Mouse (Mus musculus) forebrain, embryonic 13.5 days (tissue): ENCODE data around the gene Grid1. TPM values are rescaled to one million over a fixed set of nuclear protein-coding genes. Genes with fewer than 3 reads are reported as not detected.

Experiments used
- ATAC-seq: fragments of 200-750 bp; cut with Nextera tagmentation; 2 replicates; pipeline ENCODE4 v1.8.0; 2017
- H3K27ac ChIP-seq: fragments of 300-500 bp; sonication (generic); 2 replicates; pipeline ENCODE4 v1.5.1; 2015; ENCODE audit warnings: inconsistent platforms, mild to moderate bottlenecking, moderate library complexity
- H3K27me3 ChIP-seq: fragments of 300-500 bp; sonication (generic); 2 replicates; pipeline ENCODE4 v1.6.1; 2015; ENCODE audit warnings: mild to moderate bottlenecking, inconsistent platforms
- H3K36me3 ChIP-seq: fragments of 300-500 bp; sonication (generic); 2 replicates; pipeline ENCODE4 v1.6.1; 2015; ENCODE audit warnings: mild to moderate bottlenecking, inconsistent platforms; ENCODE audit not compliant: poor library complexity, severe bottlenecking
- H3K4me1 ChIP-seq: fragments of 300-500 bp; sonication (generic); 2 replicates; pipeline ENCODE4 v1.6.1; 2015; ENCODE audit warnings: inconsistent platforms
- H3K4me2 ChIP-seq: fragments of 300-500 bp; sonication (generic); 2 replicates; pipeline ENCODE4 v1.6.1; 2015; ENCODE audit warnings: inconsistent platforms, mild to moderate bottlenecking, moderate library complexity
- H3K4me3 ChIP-seq: fragments of 300-500 bp; sonication (generic); 2 replicates; pipeline ENCODE4 v1.5.1; 2015; ENCODE audit warnings: mild to moderate bottlenecking, inconsistent platforms
- H3K9ac ChIP-seq: fragments of 300-500 bp; sonication (generic); 2 replicates; pipeline ENCODE4 v1.6.1; 2015; ENCODE audit warnings: mild to moderate bottlenecking, inconsistent platforms
- H3K9me3 ChIP-seq: fragments of 300-500 bp; sonication (generic); replicated peaks from 2 replicates; pipeline ENCODE4 v1.6.1; 2016; ENCODE audit warnings: inconsistent platforms
- WGBS: fragments of 180-500 bp; shearing (Covaris S2); methylation state at CpG from one replicate; pipeline ENCODE4 v1.1.7; 2015; 5-methylcytosine and 5-hydroxymethylcytosine counted together
- polyA plus RNA-seq: library from polyadenylated mRNA; unstranded; fragments of >200 nt; fragmentation: Nextera tagmentation; extraction: Ambion mirVana; gene quantifications from 2 replicates; pipeline ENCODE4 v1.2.1, GENCODE M21; 2015

Gene Grid1
- polyA plus RNA-seq, 1 experiment from 2014 or later = 1.2 TPM

DNA sequence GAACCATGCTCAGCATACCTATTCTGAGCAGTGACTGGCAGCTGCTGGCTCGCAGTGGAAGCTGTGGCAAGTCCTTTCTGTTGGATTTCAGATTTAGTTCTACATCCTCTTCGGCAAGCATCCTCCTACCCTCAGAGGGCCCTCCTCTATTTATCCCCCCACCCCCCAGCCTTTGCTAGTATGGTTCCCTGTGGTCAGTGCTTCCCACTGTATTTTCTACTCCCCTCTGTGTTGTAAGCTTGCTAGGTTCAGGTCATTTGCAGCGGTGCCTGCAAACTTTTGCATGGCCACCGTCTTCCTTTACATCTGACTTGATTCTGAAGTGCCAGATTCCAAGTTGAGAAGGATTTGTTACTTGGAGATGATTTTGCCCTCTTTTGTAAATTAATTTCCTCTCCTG, 378.5 kb downstream of the Grid1 start:
- WGBS = 71% methylated on average over 4 of the region's 4 CpGs
- no peak overlapping the region for H3K27ac ChIP-seq
- no peak for ATAC-seq

DNA sequence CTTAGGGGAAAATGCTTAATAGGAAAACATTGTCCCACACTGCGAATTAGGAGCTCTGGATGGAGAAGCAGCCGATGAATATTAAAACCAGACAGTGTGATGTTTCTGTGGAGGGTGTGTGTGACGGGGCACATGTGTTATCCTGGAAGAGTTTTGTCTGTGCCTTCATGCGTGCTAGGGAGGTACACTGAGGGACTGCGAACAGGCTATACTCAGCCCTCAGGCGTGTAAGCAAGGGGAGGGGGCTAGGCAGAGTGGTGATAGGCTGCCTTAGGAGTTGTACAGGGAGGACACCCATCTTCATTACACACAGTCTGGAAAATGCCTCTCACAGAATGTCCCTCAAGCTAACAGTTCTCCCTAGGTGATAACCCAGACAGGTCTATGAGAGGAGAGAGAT, 379.0 kb downstream of the Grid1 start:
- H3K9ac ChIP-seq = no peak overlapping the region
- 0 out of 2 replicates have a peak, but pooled peaks have one; percentile 30 for ATAC-seq
- H3K27ac ChIP-seq = no peak overlapping the region
- H3K4me2 ChIP-seq = no peak overlapping the region
- H3K27me3 ChIP-seq = no peaks in the 10 kb centered on the region
- H3K4me1 ChIP-seq = no peaks in the 10 kb centered on the region
- no peaks in the 10 kb centered on the region for H3K9me3 ChIP-seq
- H3K36me3 ChIP-seq = no peaks in the 10 kb centered on the region
- WGBS = 68% methylated on average over 6 of the region's 6 CpGs
- no peak overlapping the region for H3K4me3 ChIP-seq

More for the DNA sequence above, 378.5 kb downstream of the Grid1 start:
- no peak overlapping the region for H3K4me3 ChIP-seq
- H3K4me1 ChIP-seq = no peaks in the 10 kb centered on the region
- H3K9ac ChIP-seq = no peak overlapping the region
- H3K27me3 ChIP-seq = no peaks in the 10 kb centered on the region
- H3K4me2 ChIP-seq = no peak overlapping the region
- no peaks in the 10 kb centered on the region for H3K9me3 ChIP-seq
- H3K36me3 ChIP-seq = no peaks in the 10 kb centered on the region

DNA sequence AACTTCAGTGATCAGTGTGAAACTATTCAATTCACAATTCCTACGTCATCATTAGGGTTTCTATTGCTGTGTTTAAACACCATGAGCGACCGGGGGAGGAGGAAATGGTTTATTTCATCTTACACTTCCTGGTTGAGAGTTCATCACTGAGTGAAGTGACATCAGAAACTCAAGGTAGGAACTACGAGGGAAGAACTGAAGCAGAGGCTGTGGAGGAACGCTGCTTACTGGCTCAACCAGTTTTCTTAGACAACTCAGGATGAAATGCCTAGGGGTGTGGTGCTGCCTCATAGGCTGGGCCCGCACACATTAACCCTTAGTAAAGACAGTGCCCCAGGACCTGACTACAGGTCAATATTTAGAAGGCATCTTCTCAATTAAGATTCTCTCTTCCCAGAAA, 389.5 kb downstream of the Grid1 start:
- no peak overlapping the region for H3K9ac ChIP-seq
- H3K36me3 ChIP-seq = no peaks in the 10 kb centered on the region
- H3K27ac ChIP-seq = no peak overlapping the region
- H3K4me3 ChIP-seq = no peak overlapping the region
- no peak for ATAC-seq
- H3K4me2 ChIP-seq = no peak overlapping the region
- H3K9me3 ChIP-seq = no peaks in the 10 kb centered on the region
- H3K27me3 ChIP-seq = no peaks in the 10 kb centered on the region
- H3K4me1 ChIP-seq = no peaks in the 10 kb centered on the region
- WGBS = 81% methylated on average over 6 of the region's 6 CpGs

DNA sequence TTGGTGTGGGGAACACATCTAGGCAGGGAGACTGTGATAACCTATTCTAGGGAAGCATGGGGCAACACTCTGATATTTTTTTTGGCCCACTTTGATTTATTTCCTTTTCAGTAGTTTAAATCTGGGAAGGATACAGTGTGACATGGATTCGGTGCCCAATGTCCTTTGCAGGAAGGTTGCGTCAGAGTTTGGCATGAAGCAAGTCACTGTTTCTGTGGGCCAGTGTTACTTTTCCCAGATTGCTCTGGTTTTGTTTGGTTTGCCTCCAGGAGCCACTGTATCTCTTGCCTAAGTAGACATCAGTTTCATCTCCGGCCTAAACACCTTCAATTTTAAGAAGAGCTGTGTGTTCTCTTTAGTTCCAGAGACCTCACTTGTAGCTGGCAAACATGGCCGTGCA, 399.1 kb downstream of the Grid1 start:
- no peaks in the 10 kb centered on the region for H3K36me3 ChIP-seq
- ATAC-seq = no peak
- 95% methylated on average over 4 of the region's 4 CpGs for WGBS
- no peak overlapping the region for H3K4me3 ChIP-seq
- no peak overlapping the region for H3K27ac ChIP-seq
- no peaks in the 10 kb centered on the region for H3K4me1 ChIP-seq
- H3K9ac ChIP-seq = no peak overlapping the region
- H3K4me2 ChIP-seq = no peak overlapping the region
- no peaks in the 10 kb centered on the region for H3K27me3 ChIP-seq
- H3K9me3 ChIP-seq = no peaks in the 10 kb centered on the region

GRCm38 (mm10) chr14:35222196-35222595, 402.3 kb downstream of the Grid1 start:
- WGBS = 75% methylated on average over 2 of the region's 2 CpGs
- Histone ChIP-seq H3K36me3 (no peaks in the 10 kb centered on the region), H3K4me2 (no peak overlapping the region), H3K27ac (no peak overlapping the region), H3K9me3 (no peaks in the 10 kb centered on the region), H3K9ac (no peak overlapping the region), H3K4me3 (no peak overlapping the region), H3K27me3 (no peaks in the 10 kb centered on the region), H3K4me1 (no peaks in the 10 kb centered on the region)
- no peak for ATAC-seq

DNA sequence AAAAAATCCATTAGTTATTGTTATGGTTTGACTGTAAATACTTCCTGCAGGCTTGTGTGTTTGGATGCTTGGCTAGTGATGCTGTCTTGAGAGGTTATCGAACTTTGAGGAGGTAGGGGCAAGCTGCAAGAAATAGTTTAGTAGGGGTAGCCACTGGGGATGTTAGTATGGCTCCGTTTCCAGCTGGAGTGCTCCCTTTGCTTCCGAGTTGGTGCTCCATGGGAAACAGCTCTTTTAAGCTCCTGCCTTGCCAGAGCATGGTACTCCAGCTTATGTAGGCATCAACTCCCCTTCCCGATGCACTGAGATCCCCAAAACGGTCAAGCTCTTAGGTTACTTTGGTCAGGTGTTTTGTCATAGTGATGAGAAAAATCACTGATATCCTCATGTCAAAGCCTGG, 407.7 kb downstream of the Grid1 start:
- no peaks in the 10 kb centered on the region for H3K36me3 ChIP-seq
- no peak for ATAC-seq
- H3K27me3 ChIP-seq = no peaks in the 10 kb centered on the region
- no peak overlapping the region for H3K4me2 ChIP-seq
- no peak overlapping the region for H3K27ac ChIP-seq
- no peak overlapping the region for H3K9ac ChIP-seq
- H3K4me3 ChIP-seq = no peak overlapping the region
- no peaks in the 10 kb centered on the region for H3K4me1 ChIP-seq
- no peaks in the 10 kb centered on the region for H3K9me3 ChIP-seq
- 91% methylated on average over 5 of the region's 5 CpGs for WGBS

- H3K27me3 ChIP-seq = no peaks in the 10 kb centered on the region
- H3K9me3 ChIP-seq = no peaks in the 10 kb centered on the region
- ATAC-seq = no peak
- H3K27ac ChIP-seq = no peak overlapping the region
- no peak overlapping the region for H3K4me3 ChIP-seq
- no peak overlapping the region for H3K9ac ChIP-seq
- H3K36me3 ChIP-seq = no peaks in the 10 kb centered on the region
- H3K4me1 ChIP-seq = no peaks in the 10 kb centered on the region
- no peak overlapping the region for H3K4me2 ChIP-seq
Measured at GRCm38 (mm10) chr14:35231384-35231783, 411.5 kb downstream of the Grid1 start.

DNA sequence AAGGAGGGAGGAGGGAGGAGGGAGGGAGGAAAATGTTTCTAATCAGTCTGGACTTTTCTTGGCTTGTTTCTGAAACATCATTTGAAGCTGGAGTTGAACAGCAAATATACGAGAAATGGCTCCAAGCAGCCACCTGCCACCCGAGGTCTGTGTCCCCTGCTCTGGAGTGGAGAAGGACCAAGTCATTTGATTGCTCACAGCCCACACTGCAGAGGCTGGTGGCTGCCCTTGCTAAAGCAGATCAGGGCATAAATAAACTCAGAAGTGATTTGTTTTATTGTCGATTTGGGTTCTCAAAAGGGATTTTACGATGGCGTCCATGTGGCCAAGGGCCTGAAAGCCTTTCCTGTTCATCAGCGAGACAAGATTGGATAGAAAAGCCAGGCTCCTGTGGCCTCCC, 423.0 kb downstream of the Grid1 start:
- peaks cover 17% of the 10 kb centered on the region for H3K4me1 ChIP-seq
- 86% methylated on average over 6 of the region's 6 CpGs for WGBS
- peaks cover 21% of the 10 kb centered on the region; the same call in 1 of the 2 replicates for H3K27me3 ChIP-seq
- 0 out of 2 replicates have a peak, but pooled peaks cover 5% of the 10 kb centered on the region for H3K9me3 ChIP-seq
- H3K36me3 ChIP-seq = no peaks in the 10 kb centered on the region
- no peak overlapping the region for H3K4me3 ChIP-seq
- H3K27ac ChIP-seq = no peak overlapping the region
- ATAC-seq = no peak
- H3K4me2 ChIP-seq = no peak overlapping the region
- no peak overlapping the region for H3K9ac ChIP-seq

DNA sequence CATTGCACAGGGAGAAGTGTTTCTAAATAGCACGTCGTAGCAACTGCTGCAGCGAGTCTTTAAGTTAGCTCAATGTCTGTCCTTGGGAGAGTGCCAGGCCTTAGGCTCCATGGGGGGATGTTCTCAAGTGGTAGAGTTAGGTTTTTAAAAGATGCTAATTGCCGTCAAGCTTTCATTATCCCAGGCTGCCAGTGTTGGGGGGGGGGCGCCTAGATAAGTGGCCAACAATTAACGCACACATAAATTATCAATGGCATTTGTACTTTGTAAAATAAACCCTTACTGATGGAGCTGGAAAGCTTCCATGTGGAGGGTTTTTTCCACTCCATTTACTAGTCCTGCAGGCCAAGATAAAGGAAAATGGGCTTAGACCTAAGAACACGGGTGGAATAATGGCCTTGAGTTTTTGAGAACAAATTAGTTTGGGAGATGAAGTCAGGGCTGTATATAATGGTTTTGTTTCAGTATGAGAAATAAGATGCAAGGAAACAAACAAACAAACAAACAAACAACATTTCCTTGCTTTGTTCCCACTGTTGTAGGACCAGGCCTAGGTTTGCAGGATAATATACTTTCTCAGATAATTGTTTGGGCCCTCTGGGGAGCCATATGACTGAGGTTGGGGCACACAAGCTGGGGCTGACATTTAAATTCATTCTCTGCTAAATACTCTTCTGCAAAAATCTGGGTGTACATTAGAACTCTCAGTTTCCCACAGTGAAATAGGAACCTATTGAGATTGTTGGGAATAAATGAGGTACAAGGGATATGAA, 425.1 kb downstream of the Grid1 start:
- Histone ChIP-seq H3K4me2 (no peak overlapping the region), H3K4me3 (no peak overlapping the region), H3K36me3 (no peaks in the 10 kb centered on the region), H3K4me1 (peaks cover 17% of the 10 kb centered on the region), H3K27me3 (peaks cover 28% of the 10 kb centered on the region; the same call in 1 of the 2 replicates), H3K9me3 (0 out of 2 replicates have a peak, but pooled peaks cover 5% of the 10 kb centered on the region), H3K9ac (no peak overlapping the region), H3K27ac (no peak overlapping the region)
- peak; percentile 72 for ATAC-seq
- WGBS = 28% methylated on average over 7 of the region's 7 CpGs

- H3K9me3 ChIP-seq = no peaks in the 10 kb centered on the region
- WGBS = 51% methylated on average over 4 of the region's 4 CpGs
- H3K9ac ChIP-seq = no peak overlapping the region
- no peak overlapping the region for H3K4me3 ChIP-seq
- no peaks in the 10 kb centered on the region for H3K36me3 ChIP-seq
- 0 out of 2 replicates have a peak, but pooled peaks have one; percentile 9 for ATAC-seq
- no peak overlapping the region for H3K4me2 ChIP-seq
- H3K27ac ChIP-seq = no peak overlapping the region
- H3K4me1 ChIP-seq = peaks cover 15% of the 10 kb centered on the region
- peaks cover 18% of the 10 kb centered on the region; the same call in 1 of the 2 replicates for H3K27me3 ChIP-seq
Measured at GRCm38 (mm10) chr14:35250412-35250811, 430.5 kb downstream of the Grid1 start.

- Histone ChIP-seq H3K4me3 (no peak overlapping the region), H3K9ac (no peak overlapping the region), H3K27ac (no peak overlapping the region), H3K4me1 (peaks cover 9% of the 10 kb centered on the region; the same call in 1 of the 2 replicates), H3K4me2 (no peak overlapping the region), H3K27me3 (no peaks in the 10 kb centered on the region), H3K9me3 (no peaks in the 10 kb centered on the region), H3K36me3 (no peaks in the 10 kb centered on the region)
- ATAC-seq = peak; percentile 57; the same call in 1 of the 2 replicates
- WGBS = 19% methylated on average over 2 of the region's 2 CpGs
Measured at GRCm38 (mm10) chr14:35254477-35254876, 434.6 kb downstream of the Grid1 start.

DNA sequence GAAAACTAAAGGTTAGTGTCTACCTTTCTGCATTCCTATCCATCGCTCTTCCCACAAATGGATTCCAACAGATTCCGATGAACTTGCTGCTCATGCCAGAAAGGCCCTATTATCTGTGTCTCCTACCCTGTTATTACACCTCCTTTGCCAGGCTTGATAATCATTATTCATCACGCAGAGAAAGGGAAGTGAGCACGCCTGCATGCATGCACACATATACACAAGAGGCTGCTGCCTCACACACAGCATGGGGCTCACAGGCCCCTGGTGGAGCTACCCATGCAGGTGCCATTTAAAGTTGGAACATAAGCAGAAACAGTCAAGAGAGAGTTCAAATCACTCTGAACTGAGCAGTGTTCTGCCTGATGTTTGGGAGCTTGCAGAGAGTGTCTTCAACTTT, 450.4 kb downstream of the Grid1 start:
- 0 out of 2 replicates have a peak, but pooled peaks have one; percentile 38 for ATAC-seq
- 73% methylated on average over 4 of the region's 4 CpGs for WGBS
- no peaks in the 10 kb centered on the region for H3K36me3 ChIP-seq
- no peak overlapping the region for H3K4me2 ChIP-seq
- H3K27ac ChIP-seq = no peak overlapping the region
- H3K4me1 ChIP-seq = no peaks in the 10 kb centered on the region
- no peak overlapping the region for H3K9ac ChIP-seq
- no peaks in the 10 kb centered on the region for H3K9me3 ChIP-seq
- no peak overlapping the region for H3K4me3 ChIP-seq
- H3K27me3 ChIP-seq = no peaks in the 10 kb centered on the region

- ATAC-seq = no peak
Measured at GRCm38 (mm10) chr14:35309201-35309600, 489.3 kb downstream of the Grid1 start.

More at GRCm38 (mm10) chr14:35309201-35309600, 489.3 kb downstream of the Grid1 start:
- Histone ChIP-seq H3K36me3 (no peaks in the 10 kb centered on the region), H3K4me1 (no peaks in the 10 kb centered on the region), H3K4me2 (no peak overlapping the region), H3K27ac (no peak overlapping the region), H3K4me3 (no peak overlapping the region), H3K9ac (no peak overlapping the region), H3K9me3 (no peaks in the 10 kb centered on the region), H3K27me3 (no peaks in the 10 kb centered on the region)
- 92% methylated on average over 7 of the region's 7 CpGs for WGBS
